Mouse (Mus musculus): ENCODE data around the gene Fbxw10.

GRCm38 (mm10) chr11:62825222-62826105, 21.4 kb upstream of the Fbxw10 start:
- no peak for TF ChIP-seq CTCF (IDR thresholded peaks at IDR 0.05; ENCODE audit: low read depth, low read length)
- TF ChIP-seq GATA1 (IDR thresholded peaks at IDR 0.05; ENCODE audit: borderline replicate concordance, low read length): no peak
- TF ChIP-seq TAL1 (conservative IDR thresholded peaks at IDR 0.05; ENCODE audit: low read depth, low read length): no peak
- TF ChIP-seq POLR2AphosphoS5 (IDR thresholded peaks at IDR 0.05; ENCODE audit: insufficient replicate concordance, low read depth, low read length): no peak

Measured in G1E (cell line).